Mouse (Mus musculus): ENCODE results near the gene Cr2. TPM values are rescaled to one million over a fixed set of nuclear protein-coding genes. Genes with fewer than 3 reads are reported as not detected.
"Not testable (repeated sequence)": the region's sequence is repeated elsewhere in the genome, so short reads cannot be mapped to it uniquely, and the experiment has no call there.

Cr2 gene
- 0.09 and 0.22 TPM in 2 replicates for polyA plus RNA-seq (2015; fragmentation: Nextera tagmentation; extraction: Ambion mirVana)

GRCm38 (mm10) chr1:195175980-195176931 lies at the start of gene Cr2:
Gene Cr2 (minus strand): TSS chr1:195176716.
- H3K9me3 ChIP-seq (replicated peaks), result no peaks in the 10 kb centered on the region
- ATAC-seq (replicated peaks; ENCODE audit: insufficient number of reproducible peaks, insufficient read depth, low FRiP score, low read depth), result peak; percentile 80
- peaks cover 4% of the 10 kb centered on the region; the same call in 1 of the 2 replicates for H3K4me1 ChIP-seq (replicated peaks)
- no peaks in the 10 kb centered on the region for H3K27me3 ChIP-seq
- H3K9ac ChIP-seq, result no peak within 1 kb of the TSS
- peak within 1 kb of the TSS; percentile 67 for H3K4me2 ChIP-seq
- no peak within 1 kb of the TSS for H3K27ac ChIP-seq
- H3K36me3 ChIP-seq, result no peaks in the 10 kb centered on the region
- 8% methylated on average over 20 of the region's 20 CpGs for WGBS
- H3K4me3 ChIP-seq, result peak within 1 kb of the TSS; percentile 44

- H3K4me1 ChIP-seq (replicated peaks), result no peaks in the 10 kb centered on the region
- ATAC-seq (replicated peaks; ENCODE audit: insufficient number of reproducible peaks, insufficient read depth, low FRiP score, low read depth), result no peak
- H3K27ac ChIP-seq, result no peak overlapping the region
- H3K4me3 ChIP-seq, result no peak overlapping the region
- H3K36me3 ChIP-seq, result no peaks in the 10 kb centered on the region
- 65% methylated on average over 2 of the region's 2 CpGs for WGBS
- no peaks in the 10 kb centered on the region for H3K27me3 ChIP-seq
- H3K9me3 ChIP-seq (replicated peaks), result no peaks in the 10 kb centered on the region
- no peak overlapping the region for H3K9ac ChIP-seq
- no peak overlapping the region for H3K4me2 ChIP-seq
Measured at GRCm38 (mm10) chr1:195221781-195222180, 45.3 kb upstream of the Cr2 start.

GRCm38 (mm10) chr1:195212851-195213250 lies 36.3 kb upstream of the Cr2 start:
- WGBS, result 46% methylated on average over 19 of the region's 19 CpGs
- not testable (repeated sequence) for H3K9ac ChIP-seq
- peak overlapping the region; percentile 39 for H3K4me2 ChIP-seq

DNA sequence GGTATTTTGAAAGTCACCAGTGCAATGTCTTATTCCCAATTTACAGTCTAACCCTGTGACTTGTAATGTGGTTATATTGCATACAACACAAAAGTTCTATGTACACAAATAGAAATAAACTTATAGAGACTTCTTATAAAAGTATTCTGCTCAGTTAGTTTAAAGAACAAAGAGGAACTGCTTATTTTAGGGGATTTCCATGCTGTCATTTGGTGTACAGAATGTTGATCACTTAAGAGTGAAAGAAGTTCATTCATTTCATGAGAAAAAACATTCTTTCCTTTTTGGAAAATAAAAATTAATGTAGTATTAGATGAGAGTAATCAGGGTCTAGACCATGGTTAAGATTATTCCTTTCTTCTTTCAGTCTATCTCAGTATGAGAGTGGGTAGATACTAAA lies 8.2 kb upstream of the Cr2 start:
- no peaks in the 10 kb centered on the region for H3K4me1 ChIP-seq (replicated peaks)
- H3K4me2 ChIP-seq, result no peak overlapping the region
- H3K27me3 ChIP-seq, result no peaks in the 10 kb centered on the region
- H3K9ac ChIP-seq, result no peak overlapping the region
- no peak for ATAC-seq (replicated peaks; ENCODE audit: insufficient number of reproducible peaks, insufficient read depth, low FRiP score, low read depth)
- no peak overlapping the region for H3K27ac ChIP-seq
- no peaks in the 10 kb centered on the region for H3K9me3 ChIP-seq (replicated peaks)
- H3K4me3 ChIP-seq, result no peak overlapping the region
- H3K36me3 ChIP-seq, result no peaks in the 10 kb centered on the region

More at GRCm38 (mm10) chr1:195212851-195213250, 36.3 kb upstream of the Cr2 start:
- H3K27me3 ChIP-seq; H3K27ac ChIP-seq; H3K36me3 ChIP-seq; ATAC-seq (replicated peaks; ENCODE audit: insufficient number of reproducible peaks, insufficient read depth, low FRiP score, low read depth); H3K9me3 ChIP-seq (replicated peaks); H3K4me1 ChIP-seq (replicated peaks): not testable (repeated sequence)
- peak overlapping the region; percentile 18; the same call in 1 of the 2 replicates for H3K4me3 ChIP-seq

- Histone ChIP-seq H3K9me3 (replicated peaks) (no peaks in the 10 kb centered on the region), H3K9ac (no peak overlapping the region), H3K27me3 (no peaks in the 10 kb centered on the region), H3K4me2 (no peak overlapping the region), H3K36me3 (no peaks in the 10 kb centered on the region), H3K4me1 (replicated peaks) (no peaks in the 10 kb centered on the region), H3K4me3 (no peak overlapping the region), H3K27ac (no peak overlapping the region)
- ATAC-seq (replicated peaks; ENCODE audit: insufficient number of reproducible peaks, insufficient read depth, low FRiP score, low read depth), result no peak
- 73% methylated on average over 9 of the region's 9 CpGs for WGBS
Measured at GRCm38 (mm10) chr1:195164996-195165755, 11.3 kb downstream of the Cr2 start.

GRCm38 (mm10) chr1:195132070-195132469 lies 44.4 kb downstream of the Cr2 start:
- Histone ChIP-seq H3K9me3 (replicated peaks) (no peaks in the 10 kb centered on the region), H3K27me3 (no peaks in the 10 kb centered on the region), H3K4me2 (peak overlapping the region; percentile 69), H3K36me3 (peaks cover 13% of the 10 kb centered on the region), H3K4me1 (replicated peaks) (peaks cover 4% of the 10 kb centered on the region), H3K9ac (no peak overlapping the region), H3K27ac (peak overlapping the region; percentile 99), H3K4me3 (peak overlapping the region; percentile 79)
- ATAC-seq (replicated peaks; ENCODE audit: insufficient number of reproducible peaks, insufficient read depth, low FRiP score, low read depth), result no peak
- WGBS, result 42% methylated on average over 3 of the region's 3 CpGs

DNA sequence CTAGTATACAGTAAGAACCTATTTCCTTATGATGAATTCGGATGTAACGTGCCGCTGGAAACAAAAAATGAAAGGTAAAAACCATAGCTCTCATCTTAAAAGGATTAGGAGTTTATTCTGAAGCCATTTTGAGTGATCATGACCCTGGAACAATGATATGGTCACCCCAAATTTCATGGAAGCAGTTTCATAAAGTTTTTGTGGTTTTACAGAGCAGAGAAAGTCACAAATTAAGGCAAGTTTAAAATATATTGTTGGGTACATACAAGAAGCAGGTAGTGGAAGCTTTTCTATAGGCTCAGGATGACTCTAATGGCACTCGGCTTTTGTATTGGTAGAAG lies 44.9 kb downstream of the Cr2 start:
- Histone ChIP-seq H3K9ac (peak overlapping the region; percentile 91; the same call in 1 of the 2 replicates), H3K4me1 (replicated peaks) (peaks cover 4% of the 10 kb centered on the region), H3K9me3 (replicated peaks) (no peaks in the 10 kb centered on the region), H3K27ac (peak overlapping the region; percentile 99), H3K4me2 (peak overlapping the region; percentile 69), H3K36me3 (peaks cover 14% of the 10 kb centered on the region), H3K27me3 (no peaks in the 10 kb centered on the region), H3K4me3 (peak overlapping the region; percentile 79)
- ATAC-seq (replicated peaks; ENCODE audit: insufficient number of reproducible peaks, insufficient read depth, low FRiP score, low read depth), result no peak
- 21% methylated on average over 4 of the region's 4 CpGs for WGBS

DNA sequence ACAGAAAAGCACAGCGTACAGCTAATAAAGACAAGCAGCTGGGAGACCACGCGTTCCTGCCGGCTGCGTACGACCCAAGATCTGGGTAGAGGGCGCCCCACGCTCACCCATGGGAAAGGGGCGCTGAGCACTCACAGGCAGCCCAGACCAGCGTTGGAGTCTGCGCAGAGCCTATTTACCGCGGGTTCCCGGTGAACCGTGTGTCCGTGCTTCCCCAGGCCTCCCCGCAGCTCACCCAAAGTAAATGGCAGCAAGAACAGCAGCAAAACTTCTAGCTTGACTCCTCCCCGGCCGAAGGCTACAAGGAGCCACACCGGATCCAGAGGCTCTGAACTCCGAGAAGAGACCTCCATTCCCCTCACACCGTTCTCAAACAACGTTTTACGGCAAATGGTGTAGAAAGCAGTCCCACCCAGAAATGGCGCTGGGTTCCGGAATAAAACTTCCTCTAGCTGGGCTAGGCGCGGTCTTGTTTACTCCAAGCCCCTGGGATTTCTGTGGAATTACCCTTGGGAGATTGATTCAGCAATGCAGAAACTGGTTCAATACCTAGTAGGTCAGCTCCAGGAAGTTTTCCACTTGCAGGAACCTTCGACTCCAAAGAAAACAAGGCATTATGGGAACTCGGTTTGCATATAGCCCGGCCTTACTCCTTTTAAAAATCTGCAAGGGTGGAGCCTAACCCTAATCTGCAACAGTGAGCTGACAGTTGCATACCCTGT lies 45.4 kb downstream of the Cr2 start, which contains the start of gene Cr1l:
Gene Cr1l (minus strand): TSS at position 634 of the 722 bp plus-strand sequence.
- H3K4me2 ChIP-seq, result peak within 1 kb of the TSS; percentile 69
- under 1% methylated on average over 31 of the region's 31 CpGs for WGBS
- peaks cover 14% of the 10 kb centered on the region for H3K36me3 ChIP-seq
- ATAC-seq (replicated peaks; ENCODE audit: insufficient number of reproducible peaks, insufficient read depth, low FRiP score, low read depth), result peak; percentile 99
- peak within 1 kb of the TSS; percentile 91 for H3K9ac ChIP-seq
- no peaks in the 10 kb centered on the region for H3K27me3 ChIP-seq
- H3K4me1 ChIP-seq (replicated peaks), result peaks cover 4% of the 10 kb centered on the region
- no peaks in the 10 kb centered on the region for H3K9me3 ChIP-seq (replicated peaks)
- peak within 1 kb of the TSS; percentile 79 for H3K4me3 ChIP-seq
- H3K27ac ChIP-seq, result peak within 1 kb of the TSS; percentile 99

- no peak for ATAC-seq (replicated peaks; ENCODE audit: insufficient number of reproducible peaks, insufficient read depth, low FRiP score, low read depth)
- Histone ChIP-seq H3K36me3 (peaks cover 14% of the 10 kb centered on the region), H3K27ac (peak overlapping the region; percentile 99), H3K4me3 (peak overlapping the region; percentile 79), H3K4me2 (peak overlapping the region; percentile 69), H3K9ac (peak overlapping the region; percentile 91), H3K27me3 (no peaks in the 10 kb centered on the region), H3K4me1 (replicated peaks) (peaks cover 4% of the 10 kb centered on the region), H3K9me3 (replicated peaks) (no peaks in the 10 kb centered on the region)
- WGBS, result 13% methylated on average over 2 of the region's 2 CpGs
Measured at GRCm38 (mm10) chr1:195130479-195130878, 46.0 kb downstream of the Cr2 start.

DNA sequence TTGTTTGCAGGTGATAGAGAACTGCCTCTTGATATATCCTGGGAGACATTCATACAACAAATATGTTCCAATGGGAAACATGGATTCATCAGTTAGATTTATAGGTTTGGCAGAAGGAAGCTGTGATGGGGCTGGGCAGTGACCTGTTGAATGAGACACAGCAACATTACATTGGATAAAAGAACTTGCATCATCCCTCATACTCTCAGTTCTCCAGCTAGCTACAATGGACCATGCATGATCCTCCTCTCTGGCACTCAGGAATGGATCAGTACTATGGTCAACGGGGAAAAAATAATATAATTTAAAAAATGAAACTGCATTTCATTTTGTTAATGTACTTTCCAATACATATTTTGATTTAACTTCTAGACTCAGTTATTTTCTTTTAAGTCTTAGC lies 46.6 kb downstream of the Cr2 start:
- Histone ChIP-seq H3K27ac (no peak overlapping the region), H3K9ac (no peak overlapping the region), H3K27me3 (no peaks in the 10 kb centered on the region), H3K4me2 (0 out of 2 replicates have a peak overlapping the region, but pooled peaks have one; percentile 36), H3K4me1 (replicated peaks) (peaks cover 4% of the 10 kb centered on the region), H3K4me3 (no peak overlapping the region), H3K36me3 (peaks cover 17% of the 10 kb centered on the region), H3K9me3 (replicated peaks) (no peaks in the 10 kb centered on the region)
- 73% methylated on average over 1 of the region's 1 CpGs for WGBS
- no peak for ATAC-seq (replicated peaks; ENCODE audit: insufficient number of reproducible peaks, insufficient read depth, low FRiP score, low read depth)

- H3K4me2 ChIP-seq, result no peak overlapping the region
- no peaks in the 10 kb centered on the region for H3K4me1 ChIP-seq (replicated peaks)
- H3K9me3 ChIP-seq (replicated peaks), result no peaks in the 10 kb centered on the region
- H3K27me3 ChIP-seq, result no peaks in the 10 kb centered on the region
- H3K27ac ChIP-seq, result no peak overlapping the region
- H3K4me3 ChIP-seq, result no peak overlapping the region
- WGBS, result 79% methylated on average over 1 of the region's 1 CpGs
- H3K9ac ChIP-seq, result no peak overlapping the region
- peaks cover 59% of the 10 kb centered on the region for H3K36me3 ChIP-seq
- ATAC-seq (replicated peaks; ENCODE audit: insufficient number of reproducible peaks, insufficient read depth, low FRiP score, low read depth), result no peak
Measured at GRCm38 (mm10) chr1:195114414-195114813, 62.1 kb downstream of the Cr2 start.
